Mouse (Mus musculus) natural killer cell, adult 2 months (primary cell): Measurements from ENCODE around the gene Pts.

Experiments used
- DNase-seq, 2 experiments: peaks; one replicate each; pipeline ENCODE4 v3.0.0; 2022; ENCODE audit warnings: low spot score in 2 of 2

Gene Pts

GRCm38 (mm10) chr9:50490836-50491235, 37.7 kb downstream of the Pts start:
- no peak for DNase-seq

GRCm38 (mm10) chr9:50485521-50485920, 43.0 kb downstream of the Pts start:
- no peak for DNase-seq

- no peak for DNase-seq
These were observed 45.8 kb downstream of the Pts start for GRCm38 (mm10) chr9:50482743-50483142.

- DNase-seq: no peak
These were observed 49.0 kb downstream of the Pts start for GRCm38 (mm10) chr9:50479476-50479875.

GRCm38 (mm10) chr9:50478826-50479225, 49.7 kb downstream of the Pts start:
- DNase-seq: no peak

GRCm38 (mm10) chr9:50477270-50477669, 51.3 kb downstream of the Pts start:
- DNase-seq: no peak

GRCm38 (mm10) chr9:50476651-50477050, 51.9 kb downstream of the Pts start:
- no peak for DNase-seq

GRCm38 (mm10) chr9:50475745-50476144, 52.8 kb downstream of the Pts start:
- no peak for DNase-seq

- no peak for DNase-seq
These were observed 53.2 kb downstream of the Pts start for GRCm38 (mm10) chr9:50475318-50475717.
